Mouse (Mus musculus) kidney, postnatal 0 days (tissue): Measurements from ENCODE around the gene Gm4450. TPM values are rescaled to one million over a fixed set of nuclear protein-coding genes. Genes with fewer than 3 reads are reported as not detected.
"Not testable (repeated sequence)": the region's sequence is repeated elsewhere in the genome, so short reads cannot be mapped to it uniquely, and the experiment has no call there.

ENCODE experiments used
- ATAC-seq: fragments of 200-750 bp; cut with Nextera tagmentation; replicated peaks from 2 replicates; pipeline ENCODE4 v1.8.0; 2017; ENCODE audit warnings: low read depth, moderate number of reproducible peaks, moderate TSS enrichment, moderate library complexity; ENCODE audit not compliant: low FRiP score
- DNase-seq: peaks from one replicate; pipeline ENCODE4 v3.0.0-alpha.2; 2016; ENCODE audit warnings: low spot score
- H3K27ac ChIP-seq: fragments of 300-500 bp; sonication (generic); 2 replicates; pipeline ENCODE4 v1.5.1; 2014; ENCODE audit warnings: mild to moderate bottlenecking
- H3K27me3 ChIP-seq: fragments of 300-500 bp; sonication (generic); 2 replicates; pipeline ENCODE4 v1.6.1; 2014; ENCODE audit warnings: low read length, mixed read lengths; ENCODE audit not compliant: insufficient read depth
- H3K36me3 ChIP-seq: fragments of 300-500 bp; sonication (generic); 2 replicates; pipeline ENCODE4 v1.6.1; 2014; ENCODE audit warnings: low read length, mixed read lengths; ENCODE audit not compliant: insufficient read depth
- H3K4me1 ChIP-seq: fragments of 300-500 bp; sonication (generic); replicated peaks from 2 replicates; pipeline ENCODE4 v1.6.1; 2014; ENCODE audit warnings: antibody characterized with exemption, low read length, mixed read lengths; ENCODE audit not compliant: insufficient read depth
- H3K4me2 ChIP-seq: fragments of 300-500 bp; sonication (generic); 2 replicates; pipeline ENCODE4 v1.6.1; 2014; ENCODE audit warnings: mild to moderate bottlenecking, low read length, moderate library complexity, mixed read lengths
- H3K4me3 ChIP-seq: fragments of 300-500 bp; sonication (generic); replicated peaks from 2 replicates; pipeline ENCODE4 v1.5.1; 2014; ENCODE audit warnings: low read depth, low read length
- H3K9ac ChIP-seq: fragments of 300-500 bp; sonication (generic); 2 replicates; pipeline ENCODE4 v1.6.1; 2014; ENCODE audit warnings: low read depth, low read length
- H3K9me3 ChIP-seq: fragments of 300-500 bp; sonication (generic); replicated peaks from 2 replicates; pipeline ENCODE4 v1.6.1; 2016; ENCODE audit warnings: low read length, inconsistent platforms, mixed read lengths
- WGBS: fragments of 180-500 bp; shearing (Covaris S2); extraction: QIAGEN DNeasy Blood & Tissue Kit; methylation state at CpG from one replicate; pipeline ENCODE4 v1.1.7; 2014; 5-methylcytosine and 5-hydroxymethylcytosine counted together
- polyA plus RNA-seq: library from polyadenylated mRNA; unstranded; fragments of >200 nt; fragmentation: Nextera tagmentation; extraction: Ambion mirVana; gene quantifications from 2 replicates; pipeline ENCODE4 v1.2.1, GENCODE M21; 2015

Gm4450 gene
- polyA plus RNA-seq, 1 experiment from 2014 or later, result 90.6 TPM

DNA sequence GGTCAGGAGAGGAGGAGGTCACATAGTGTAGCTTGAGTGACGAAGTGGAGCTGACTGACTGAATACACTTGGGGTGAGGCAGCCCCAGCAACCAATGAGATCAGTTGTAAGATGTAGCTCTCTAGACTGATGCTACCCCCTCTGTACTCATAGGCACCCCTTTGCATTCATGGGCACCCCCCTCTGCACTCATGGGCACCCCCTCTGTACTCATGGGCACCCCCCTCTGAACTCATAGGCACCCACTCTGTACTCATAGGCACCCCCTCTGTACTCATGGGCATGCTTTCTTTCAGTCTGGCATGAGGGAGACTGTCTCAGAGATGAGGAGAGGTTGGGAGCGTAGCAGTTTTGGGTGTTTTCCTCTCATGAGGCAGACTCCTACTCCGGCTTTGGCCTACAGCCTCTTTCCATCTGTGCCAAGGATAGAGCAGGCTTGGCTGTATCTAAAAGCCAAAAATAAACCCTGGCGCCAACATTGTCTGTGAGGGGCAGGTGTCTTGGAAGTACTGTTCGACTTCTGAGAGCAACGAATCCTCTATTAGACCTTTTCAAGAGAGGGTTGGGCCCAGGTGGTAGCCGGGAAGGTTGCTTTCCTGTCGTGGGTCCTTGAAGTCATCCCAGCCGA lies 52.5 kb downstream of the Gm4450 start:
- H3K4me1 ChIP-seq, H3K4me3 ChIP-seq, H3K9ac ChIP-seq, H3K36me3 ChIP-seq, H3K9me3 ChIP-seq, H3K4me2 ChIP-seq, ATAC-seq, H3K27me3 ChIP-seq, H3K27ac ChIP-seq, DNase-seq: not testable (repeated sequence)
- 94% methylated on average over 7 of the region's 9 CpGs for WGBS

Other genes with a start within 250 kb of the Gm4450 start
- 0.31 and 0.49 TPM in 2 replicates for gene Reg4, start 235.0 kb downstream of the Gm4450 start, polyA plus RNA-seq
- 39.9 and 43.2 TPM in 2 replicates for gene Hmgcs2, start 176.7 kb downstream of the Gm4450 start, polyA plus RNA-seq
- 312 and 339 TPM in 2 replicates for gene Phgdh, start 117.1 kb downstream of the Gm4450 start, polyA plus RNA-seq
- 19.0 and 19.6 TPM in 2 replicates for gene Zfp697, start 74.7 kb downstream of the Gm4450 start, polyA plus RNA-seq
- gene Hsd3b4, start 53.4 kb upstream of the Gm4450 start, polyA plus RNA-seq, result 128 and 142 TPM in 2 replicates
- 199 and 226 TPM in 2 replicates for gene Gm10681, start 131.7 kb upstream of the Gm4450 start, polyA plus RNA-seq
- gene Hsd3b5, start 173.1 kb upstream of the Gm4450 start, polyA plus RNA-seq, result 0.37 and 0.38 TPM in 2 replicates